Mouse (Mus musculus): ENCODE data around the gene 2700097O09Rik.

- no peak for TF ChIP-seq POLR2A (IDR thresholded peaks at IDR 0.05; ENCODE audit: borderline replicate concordance, insufficient read depth, low read length)
- TF ChIP-seq CTCF (IDR thresholded peaks at IDR 0.05; ENCODE audit: borderline replicate concordance, insufficient read depth, low read depth, low read length) = no peak
These were observed 19.6 kb downstream of the 2700097O09Rik start for GRCm38 (mm10) chr12:55060212-55060898.
